Mouse (Mus musculus) heart, adult 2 months (tissue): ENCODE results near the gene Dpm2. TPM values are rescaled to one million over a fixed set of nuclear protein-coding genes. Genes with fewer than 3 reads are reported as not detected.

Source experiments
- DNase-seq, 2 experiments: peaks; one replicate each; pipeline ENCODE4 v3.0.0; 2021
- H3K27ac ChIP-seq: fragments of 200-600 bp; 2 replicates; pipeline ENCODE4 v1.8.1; 2022
- H3K27me3 ChIP-seq: fragments of 200-500 bp; 2 replicates; pipeline ENCODE4 v1.6.1; 2012; ENCODE audit warnings: mild to moderate bottlenecking, low read length, inconsistent platforms, mixed read lengths; ENCODE audit not compliant: control insufficient read depth, insufficient read depth
- H3K36me3 ChIP-seq: fragments of 200-500 bp; 2 replicates; pipeline ENCODE4 v1.6.1; 2012; ENCODE audit warnings: low read length, inconsistent platforms; ENCODE audit not compliant: control insufficient read depth, insufficient read depth
- H3K4me1 ChIP-seq: fragments of 200-500 bp; 2 replicates; pipeline ENCODE4 v1.6.1; 2011; ENCODE audit warnings: low read length; ENCODE audit not compliant: control insufficient read depth, insufficient read depth
- H3K4me3 ChIP-seq: fragments of 200-600 bp; 2 replicates; pipeline ENCODE4 v1.8.1; 2022
- H3K79me2 ChIP-seq: fragments of 200-500 bp; replicated peaks from 2 replicates; pipeline ENCODE4 v1.6.1; 2012; ENCODE audit warnings: mild to moderate bottlenecking, inconsistent platforms, low read length, moderate library complexity, mixed read lengths; ENCODE audit not compliant: control insufficient read depth, insufficient read depth
- H3K9ac ChIP-seq: fragments of 200-500 bp; 2 replicates; pipeline ENCODE4 v1.6.1; 2012; ENCODE audit warnings: low read depth, mild to moderate bottlenecking, control low read depth, inconsistent platforms, low read length, mixed read lengths
- CTCF ChIP-seq: fragments of 200-600 bp; IDR thresholded peaks from 2 replicates; pipeline ENCODE4 v1.8.1; 2022; ENCODE audit warnings: antibody characterized with exemption, mild to moderate bottlenecking, moderate library complexity
- EP300 ChIP-seq: fragments of 200-500 bp; IDR thresholded peaks from 2 replicates; pipeline ENCODE4 v1.6.1; 2011; ENCODE audit warnings: low read depth, low read length, control low read depth; ENCODE audit not compliant: insufficient read depth
- POLR2A ChIP-seq: fragments of 200-500 bp; IDR thresholded peaks from 2 replicates; pipeline ENCODE4 v1.6.1; 2011; ENCODE audit warnings: mild to moderate bottlenecking, low read depth, low read length, control low read depth; ENCODE audit not compliant: insufficient read depth
- WGBS: fragments of 180-500 bp; shearing (Covaris S2); methylation state at CpG from one replicate; pipeline ENCODE4 v1.1.7; 2018; 5-methylcytosine and 5-hydroxymethylcytosine counted together
- intact Hi-C: fragments of 180-260 bp; cut with DNase I; formaldehyde crosslinking; loops from one replicate; pipeline ENCODE4 v1.15.1; 2025
- polyA plus RNA-seq: library from polyadenylated mRNA; depleted of rRNA; stranded (reverse); fragments of >200 nt; gene quantifications from 2 replicates; pipeline ENCODE4 v1.2.3, GENCODE M21; 2012
- total RNA-seq, 2 experiments: library from RNA; stranded (reverse); gene quantifications; 2 replicates each; pipeline ENCODE4 v1.2.3; 2021

The Dpm2 gene
- total and polyA plus RNA-seq, 3 experiments = 17.4 to 69.2 (median 18.0) TPM

DNA sequence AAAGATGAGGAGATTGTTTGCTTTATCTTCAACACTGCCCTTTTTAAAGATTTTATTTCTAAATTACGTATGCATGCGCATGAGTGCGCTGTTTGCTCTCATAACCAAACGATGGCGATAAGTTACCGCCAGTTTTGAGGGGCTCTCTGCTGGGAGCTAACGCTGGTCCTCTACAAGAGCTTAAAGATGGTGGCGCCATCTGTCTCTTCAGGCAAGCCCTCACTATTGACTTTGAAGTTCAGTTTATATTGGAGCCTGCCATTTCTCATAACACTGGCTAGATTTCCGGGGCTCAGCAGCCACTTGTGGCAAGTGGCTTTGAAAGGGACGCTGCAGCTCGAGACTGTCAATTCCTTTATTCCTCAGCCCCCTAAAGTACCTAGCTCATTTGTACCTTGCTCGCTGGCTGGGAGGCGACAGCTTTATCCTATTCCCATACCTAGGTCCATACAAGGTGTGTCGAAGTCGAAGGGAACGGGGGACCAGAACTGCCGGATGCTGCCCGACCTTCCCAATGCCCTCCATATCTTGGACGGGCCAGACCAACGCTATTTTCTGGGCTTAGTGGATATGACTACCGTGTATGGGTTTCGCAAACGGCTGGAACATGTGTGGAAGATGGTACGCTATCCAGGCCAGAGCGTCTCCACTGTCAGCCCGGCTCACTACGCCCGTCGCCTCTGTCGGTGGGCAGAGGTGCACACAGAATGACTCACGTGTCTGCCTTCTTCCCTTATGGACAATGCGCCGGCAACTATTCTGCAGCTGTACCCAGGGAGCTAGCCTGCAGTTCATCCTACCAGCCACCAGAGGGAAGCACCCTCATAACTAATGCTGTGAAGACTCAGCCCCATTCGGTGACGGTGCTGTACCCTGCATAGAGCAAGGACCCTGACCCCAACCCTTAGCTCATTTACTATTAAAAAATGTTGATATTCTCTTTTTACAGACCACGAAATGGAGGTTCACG is 12.5 kb downstream of the Dpm2 start:
- H3K36me3 ChIP-seq = no peaks in the 10 kb centered on the region
- H3K27ac ChIP-seq = no peak overlapping the region
- peak; percentile 78 to 81 for DNase-seq
- peaks cover 2% of the 10 kb centered on the region for H3K4me1 ChIP-seq
- 15% methylated on average over 37 of the region's 37 CpGs for WGBS
- peak; percentile 97 for TF ChIP-seq EP300
- no peak for TF ChIP-seq POLR2A
- peak; percentile 100; the same call in 1 of the 2 replicates for TF ChIP-seq CTCF
- intact Hi-C loops = loop anchor here (1.0 kb wide), 2 partner anchors 19 to 106 kb away; no protein-coding TSS in a partner anchor
- H3K9ac ChIP-seq = peak overlapping the region; percentile 39; the same call in 1 of the 2 replicates
- no peak overlapping the region for H3K4me3 ChIP-seq
- H3K27me3 ChIP-seq = no peaks in the 10 kb centered on the region
- H3K79me2 ChIP-seq = no peaks in the 10 kb centered on the region

DNA sequence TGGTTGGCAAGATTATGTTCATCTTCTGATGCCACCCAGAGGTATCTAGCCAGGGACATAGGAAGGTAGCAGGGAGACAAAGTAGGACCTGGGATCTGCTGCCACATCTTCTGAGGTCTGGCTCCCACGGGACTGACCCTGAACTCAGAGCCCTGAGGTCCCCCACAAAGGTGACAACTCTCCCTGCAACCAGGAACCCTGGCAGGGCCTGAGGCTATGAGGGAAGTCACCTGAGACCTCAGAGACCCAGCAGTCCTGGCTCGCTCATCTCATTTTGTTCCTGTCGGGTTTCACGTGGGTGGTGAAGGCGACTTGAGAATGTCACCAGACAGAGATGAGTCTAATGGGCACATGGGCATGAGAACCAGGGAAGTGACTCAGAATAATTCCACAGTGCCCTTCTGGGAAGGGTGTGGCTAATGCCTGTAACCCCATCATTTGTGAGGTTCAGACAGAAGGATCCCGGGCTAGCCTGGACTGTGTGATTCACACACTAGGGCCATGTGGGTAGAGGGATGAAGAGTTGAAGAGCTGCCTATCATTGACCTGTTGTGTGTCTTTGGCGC is 14.6 kb downstream of the Dpm2 start:
- no peak for DNase-seq
- H3K79me2 ChIP-seq = no peaks in the 10 kb centered on the region
- H3K4me3 ChIP-seq = no peak overlapping the region
- H3K9ac ChIP-seq = no peak overlapping the region
- TF ChIP-seq POLR2A (no peak), CTCF (no peak), EP300 (no peak)
- no peaks in the 10 kb centered on the region for H3K27me3 ChIP-seq
- WGBS = 93% methylated on average over 7 of the region's 7 CpGs
- H3K27ac ChIP-seq = no peak overlapping the region
- no peaks in the 10 kb centered on the region for H3K36me3 ChIP-seq
- intact Hi-C loops = no loop called here
- H3K4me1 ChIP-seq = peaks cover 7% of the 10 kb centered on the region

- peak; percentile 92 to 93 for DNase-seq
- H3K9ac ChIP-seq = peak within 1 kb of the TSS; percentile 80
- no peaks in the 10 kb centered on the region for H3K27me3 ChIP-seq
- WGBS = under 1% methylated on average over 38 of the region's 38 CpGs
- no peaks in the 10 kb centered on the region for H3K79me2 ChIP-seq
- TF ChIP-seq POLR2A (no peak; the same call in 1 of the 2 replicates), CTCF (peak; percentile 58), EP300 (no peak)
- intact Hi-C loops = loop anchor here (1.0 kb wide), 1 partner anchor 15 kb away; no protein-coding TSS in a partner anchor
- H3K27ac ChIP-seq = peak within 1 kb of the TSS; percentile 91
- peaks cover 7% of the 10 kb centered on the region for H3K4me1 ChIP-seq
- H3K36me3 ChIP-seq = no peaks in the 10 kb centered on the region
- H3K4me3 ChIP-seq = peak within 1 kb of the TSS; percentile 70
Measured at GRCm38 (mm10) chr2:32586871-32587351, 16.3 kb downstream of the Dpm2 start, which contains the start of gene St6galnac4. TSS of gene St6galnac4 (plus strand) at chr2:32587095.

- H3K79me2 ChIP-seq = no peaks in the 10 kb centered on the region
- no peaks in the 10 kb centered on the region for H3K27me3 ChIP-seq
- TF ChIP-seq CTCF = no peak
- peak; percentile 68 for TF ChIP-seq POLR2A
- H3K27ac ChIP-seq = peak overlapping the region; percentile 91
- DNase-seq = peak; percentile 69 to 78
- peak overlapping the region; percentile 70 for H3K4me3 ChIP-seq
- H3K4me1 ChIP-seq = peaks cover 7% of the 10 kb centered on the region
- intact Hi-C loops = loop anchor here (1.0 kb wide), 1 partner anchor 14 kb away; no protein-coding TSS in a partner anchor
- H3K36me3 ChIP-seq = no peaks in the 10 kb centered on the region
- WGBS = 6% methylated on average over 9 of the region's 9 CpGs
- peak overlapping the region; percentile 80 for H3K9ac ChIP-seq
Measured at GRCm38 (mm10) chr2:32587731-32588321, 17.2 kb downstream of the Dpm2 start.

DNA sequence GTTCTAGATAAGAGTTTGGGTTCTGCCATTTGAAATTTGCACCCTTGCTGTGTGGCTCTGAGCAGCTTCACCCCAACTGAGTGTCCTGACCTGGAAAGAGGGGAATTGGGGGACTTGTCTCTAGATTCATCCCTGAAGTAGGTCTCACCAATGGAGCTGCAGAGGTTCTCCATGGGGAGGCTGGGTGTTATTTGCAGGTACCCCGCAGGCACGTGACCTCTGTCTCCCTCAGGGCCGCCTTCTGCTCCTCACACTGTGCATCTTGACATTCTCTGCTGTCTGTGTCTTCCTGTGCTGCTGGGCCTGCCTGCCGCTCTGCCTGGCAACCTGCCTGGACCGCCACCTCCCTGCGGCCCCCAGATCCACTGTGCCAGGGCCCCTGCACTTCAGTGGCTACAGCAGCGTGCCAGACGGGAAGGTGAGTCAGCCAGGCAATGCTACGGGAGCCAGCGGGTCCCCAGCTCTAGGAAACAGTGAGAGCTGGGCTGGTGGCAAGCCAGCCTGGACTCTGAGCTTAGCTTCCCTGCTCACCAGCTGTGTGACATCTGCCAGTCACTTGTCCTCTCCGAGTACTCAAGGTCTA is 18.6 kb downstream of the Dpm2 start:
- no peaks in the 10 kb centered on the region for H3K36me3 ChIP-seq
- peak overlapping the region; percentile 25; the same call in 1 of the 2 replicates for H3K9ac ChIP-seq
- WGBS = 20% methylated on average over 11 of the region's 11 CpGs
- TF ChIP-seq POLR2A (no peak), EP300 (no peak), CTCF (no peak)
- 0 out of 2 replicates have a peak overlapping the region, but pooled peaks have one; percentile 2 for H3K4me3 ChIP-seq
- DNase-seq = peak; percentile 64 to 76
- intact Hi-C loops = no loop called here
- H3K79me2 ChIP-seq = no peaks in the 10 kb centered on the region
- peak overlapping the region; percentile 91 for H3K27ac ChIP-seq
- peaks cover 6% of the 10 kb centered on the region for H3K4me1 ChIP-seq
- H3K27me3 ChIP-seq = no peaks in the 10 kb centered on the region
